In genomic region chr1:126317345-126317744, GRCm38 (mm10) we compare ENCODE assay signal across 25 mouse cellular contexts.
DNase-seq lines count a peak whose midpoint lies in the region; ATAC-seq lines count a peak whose summit lies in the region.
"Had no signal": no experiment of that assay in that cellular context is flagged by ENCODE, and none has a peak within 500 bp of the region (broad histone marks: within the 10 kb centered on the region; RNA-seq: fewer than 3 reads in every experiment).

No protein-coding gene starts in this region.

- no peaks in the 10 kb centered on the region for H3K36me3 ChIP-seq in liver, embryonic 11.5 days (ENCODE audit: control insufficient read depth, insufficient read depth, low read length)
- no peaks in the 10 kb centered on the region for H3K36me3 ChIP-seq in liver, embryonic 15.5 days (replicated peaks)
- H3K36me3 ChIP-seq: forebrain, embryonic 15.5 days; heart, embryonic 15.5 days; limb, embryonic 10.5 days; limb, embryonic 15.5 days; lung, embryonic 15.5 days; midbrain, embryonic 13.5 days had no signal

- ATAC-seq in liver, embryonic 11.5 days (replicated peaks; ENCODE audit: low FRiP score) = peak; percentile 29; the same call in 1 of the 2 replicates
- ATAC-seq in common myeloid progenitor, adult 5-6 weeks (replicated peaks; ENCODE audit: low read depth, poor library complexity, severe bottlenecking) = peak; percentile 23; the same call in 1 of the 2 replicates
- ATAC-seq in liver, embryonic 15.5 days (ENCODE audit: insufficient read depth) = peak; percentile 50; the same call in 1 of the 2 replicates
- ATAC-seq: CD4-positive, CD25-positive, alpha-beta regulatory T cell, adult 4 months; forebrain, embryonic 15.5 days; intestine, postnatal 0 days; midbrain, embryonic 13.5 days had no signal

- peaks cover 4% of the 10 kb centered on the region; the same call in 1 of the 2 replicates for H3K4me1 ChIP-seq in liver, embryonic 11.5 days (replicated peaks; ENCODE audit: control insufficient read depth, insufficient read depth, low read length)
- H3K4me1 ChIP-seq in liver, embryonic 15.5 days (replicated peaks) = peaks cover 16% of the 10 kb centered on the region
- H3K4me1 ChIP-seq: heart, embryonic 15.5 days; limb, embryonic 10.5 days; limb, embryonic 15.5 days; lung, embryonic 15.5 days; midbrain, embryonic 13.5 days had no signal

- H3K27ac ChIP-seq in liver, embryonic 11.5 days (ENCODE audit: low read depth, low read length) = peak overlapping the region; percentile 60
- peak overlapping the region; percentile 24; the same call in 1 of the 2 replicates for H3K27ac ChIP-seq in liver, embryonic 15.5 days (replicated peaks)
- H3K27ac ChIP-seq: forebrain, embryonic 15.5 days; heart, embryonic 15.5 days; hindbrain, embryonic 14.5 days; limb, embryonic 10.5 days; limb, embryonic 15.5 days; lung, embryonic 15.5 days; midbrain, embryonic 13.5 days; stomach, postnatal 0 days had no signal

- H3K27me3 ChIP-seq in liver, embryonic 11.5 days (replicated peaks; ENCODE audit: control insufficient read depth, insufficient read depth, low read length) = no peaks in the 10 kb centered on the region
- no peaks in the 10 kb centered on the region for H3K27me3 ChIP-seq in liver, embryonic 15.5 days
- H3K27me3 ChIP-seq: forebrain, embryonic 15.5 days; heart, embryonic 15.5 days; limb, embryonic 15.5 days; lung, embryonic 15.5 days; midbrain, embryonic 13.5 days had no signal

- H3K9me3 ChIP-seq in liver, embryonic 11.5 days (ENCODE audit: control insufficient read depth, low read length) = no peaks in the 10 kb centered on the region
- H3K9me3 ChIP-seq in liver, embryonic 15.5 days (replicated peaks) = no peaks in the 10 kb centered on the region
- H3K9me3 ChIP-seq: forebrain, embryonic 15.5 days; heart, embryonic 15.5 days; limb, embryonic 10.5 days; limb, embryonic 15.5 days; lung, embryonic 15.5 days; midbrain, embryonic 13.5 days had no signal

- 74% methylated on average over 4 of the region's 4 CpGs for WGBS in liver, embryonic 11.5 days
- WGBS in liver, embryonic 15.5 days (ENCODE audit: insufficient replicate concordance) = 37% methylated on average over 4 of the region's 4 CpGs

- 0 out of 2 replicates have a peak overlapping the region, but pooled peaks have one; percentile 7 for H3K9ac ChIP-seq in liver, embryonic 11.5 days (ENCODE audit: low read depth, low read length)
- H3K9ac ChIP-seq in liver, embryonic 15.5 days = no peak overlapping the region
- H3K9ac ChIP-seq: forebrain, embryonic 15.5 days; heart, embryonic 15.5 days; hindbrain, embryonic 14.5 days; limb, embryonic 15.5 days; lung, embryonic 15.5 days; midbrain, embryonic 13.5 days had no signal

- no peak overlapping the region for H3K4me3 ChIP-seq in liver, embryonic 11.5 days (ENCODE audit: low read depth, low read length)
- H3K4me3 ChIP-seq in liver, embryonic 15.5 days (replicated peaks) = no peak overlapping the region
- H3K4me3 ChIP-seq: forebrain, embryonic 15.5 days; heart, embryonic 15.5 days; limb, embryonic 10.5 days; limb, embryonic 15.5 days; lung, embryonic 15.5 days; midbrain, embryonic 13.5 days had no signal

- H3K4me2 ChIP-seq in liver, embryonic 11.5 days = peak overlapping the region; percentile 44
- peak overlapping the region; percentile 30; the same call in 1 of the 2 replicates for H3K4me2 ChIP-seq in liver, embryonic 15.5 days
- H3K4me2 ChIP-seq: forebrain, embryonic 15.5 days; heart, embryonic 15.5 days; hindbrain, embryonic 14.5 days; limb, embryonic 15.5 days; lung, embryonic 15.5 days; midbrain, embryonic 13.5 days had no signal

- DNase-seq in liver, embryonic 11.5 days (ENCODE audit: low spot score) = no peak
- no peak for DNase-seq in liver
- DNase-seq in adrenal gland, postnatal 10 days = no peak
- no peak for DNase-seq in urinary bladder, postnatal 4 days (ENCODE audit: low spot score in 2 of 2)
- no peak for DNase-seq in adrenal gland, postnatal 25 days
- DNase-seq: cerebellum, adult 8-10 months; cerebellum, postnatal 25 days; heart, postnatal 36 days; kidney, adult 9 months; right cerebral cortex, adult 18-20 months; right cerebral cortex, postnatal 4 days; thymus, adult 18-20 months; thymus, postnatal 25 days had no signal
